Comparison of ENCODE assay signal across 17 mouse cellular contexts in genomic region chr10:128798676-128799075, GRCm38 (mm10).
"Had no signal": no experiment of that assay in that cellular context is flagged by ENCODE, and none has a peak within 500 bp of the region (broad histone marks: within the 10 kb centered on the region; RNA-seq: fewer than 3 reads in every experiment).

No protein-coding gene starts in this region.

- H3K27me3 ChIP-seq: neural tube, embryonic 12.5 days; neural tube, embryonic 13.5 days; neural tube, embryonic 15.5 days; stomach, embryonic 15.5 days had no signal

- H3K9me3 ChIP-seq: neural tube, embryonic 12.5 days; neural tube, embryonic 13.5 days; neural tube, embryonic 15.5 days; stomach, embryonic 15.5 days had no signal

- H3K27ac ChIP-seq: neural tube, embryonic 12.5 days; neural tube, embryonic 13.5 days; neural tube, embryonic 15.5 days; stomach, embryonic 15.5 days; stomach, postnatal 0 days had no signal

- H3K4me3 ChIP-seq: neural tube, embryonic 12.5 days; neural tube, embryonic 13.5 days; neural tube, embryonic 15.5 days; stomach, embryonic 15.5 days had no signal

- H3K4me2 ChIP-seq: neural tube, embryonic 12.5 days; neural tube, embryonic 13.5 days; neural tube, embryonic 15.5 days; stomach, embryonic 15.5 days had no signal

- DNase-seq: retina, postnatal 1 day; right cerebral cortex, adult 18-20 months; right cerebral cortex, postnatal 14 days; right cerebral cortex, postnatal 25 days; right cerebral cortex, postnatal 4 days; spleen, adult 18-20 months; thymus, adult 18-20 months; thymus, adult 2 months; thymus, postnatal 14 days; thymus, postnatal 25 days; thymus, postnatal 36 days; thymus, postnatal 4 days had no signal

- H3K9ac ChIP-seq: neural tube, embryonic 12.5 days; neural tube, embryonic 13.5 days; neural tube, embryonic 15.5 days; stomach, embryonic 15.5 days had no signal
